Comparison of ENCODE assay signal across 14 mouse cellular contexts in the genomic region with DNA sequence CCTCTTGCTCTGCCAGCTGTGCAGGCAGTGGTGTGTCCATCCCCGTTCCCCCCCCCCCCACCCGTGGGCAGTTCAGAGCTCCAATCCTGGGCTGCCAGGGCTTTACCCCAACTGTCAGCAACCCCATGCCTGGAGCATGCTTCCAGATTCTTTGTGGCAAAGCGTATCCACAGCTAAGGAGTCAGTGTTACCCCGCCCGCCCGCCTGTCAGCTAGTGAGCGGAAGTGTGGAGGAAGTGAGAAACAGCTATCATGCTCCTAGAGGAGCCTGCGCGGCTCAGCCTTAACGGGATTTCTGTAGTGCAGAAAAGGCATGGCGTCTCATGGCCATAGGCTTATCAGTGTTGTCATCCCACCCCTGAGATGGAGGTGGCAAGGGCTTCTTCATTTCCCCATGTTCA. TPM values are rescaled to one million over a fixed set of nuclear protein-coding genes. Genes with fewer than 3 reads are reported as not detected.
DNase-seq lines count a peak whose midpoint lies in the region; ATAC-seq lines count a peak whose summit lies in the region.
"Had no signal": no experiment of that assay in that cellular context is flagged by ENCODE, and none has a peak within 500 bp of the region (broad histone marks: within the 10 kb centered on the region; RNA-seq: fewer than 3 reads in every experiment).

No protein-coding gene starts in this region.

- H3K9ac ChIP-seq in heart, embryonic 16.5 days (ENCODE audit: low read length), result no peak overlapping the region
- H3K9ac ChIP-seq in heart, embryonic 12.5 days, result no peak overlapping the region
- no peak overlapping the region for H3K9ac ChIP-seq in liver, embryonic 11.5 days (ENCODE audit: low read depth, low read length)
- H3K9ac ChIP-seq in liver, embryonic 12.5 days, result no peak overlapping the region
- H3K9ac ChIP-seq: lung, embryonic 14.5 days; midbrain, embryonic 13.5 days; neural tube, embryonic 13.5 days had no signal

- DNase-seq in liver, embryonic 11.5 days (ENCODE audit: low spot score), result no peak
- DNase-seq in right cerebral cortex, postnatal 36 days (ENCODE audit: low spot score in 2 of 2), result peak; percentile 74 to 82
- DNase-seq in Muller cell, postnatal 12 days (ENCODE audit: inconsistent ontology term), result no peak
- no peak for DNase-seq in retina, postnatal 1 day
- DNase-seq: adrenal gland, postnatal 14 days; cerebellum, adult 11-12 months; lung, embryonic 14.5 days had no signal

- H3K4me2 ChIP-seq in heart, embryonic 16.5 days (ENCODE audit: low read depth, low read length), result no peak overlapping the region
- H3K4me2 ChIP-seq in heart, embryonic 12.5 days, result no peak overlapping the region
- H3K4me2 ChIP-seq in liver, embryonic 11.5 days, result peak overlapping the region; percentile 15; the same call in 1 of the 2 replicates
- H3K4me2 ChIP-seq in liver, embryonic 12.5 days, result no peak overlapping the region
- H3K4me2 ChIP-seq: lung, embryonic 14.5 days; midbrain, embryonic 13.5 days; neural tube, embryonic 13.5 days had no signal

- H3K9me3 ChIP-seq in heart, embryonic 16.5 days (replicated peaks; ENCODE audit: control insufficient read depth, low read length), result no peaks in the 10 kb centered on the region
- H3K9me3 ChIP-seq in heart, embryonic 12.5 days (replicated peaks), result no peaks in the 10 kb centered on the region
- no peaks in the 10 kb centered on the region for H3K9me3 ChIP-seq in liver, embryonic 11.5 days (ENCODE audit: control insufficient read depth, low read length)
- no peaks in the 10 kb centered on the region for H3K9me3 ChIP-seq in liver, embryonic 12.5 days (replicated peaks)
- H3K9me3 ChIP-seq: heart, embryonic 10.5 days; midbrain, embryonic 13.5 days; neural tube, embryonic 13.5 days had no signal

- H3K4me3 ChIP-seq in heart, embryonic 16.5 days (ENCODE audit: low read length), result no peak overlapping the region
- H3K4me3 ChIP-seq in heart, embryonic 12.5 days, result no peak overlapping the region
- no peak overlapping the region for H3K4me3 ChIP-seq in liver, embryonic 11.5 days (ENCODE audit: low read depth, low read length)
- H3K4me3 ChIP-seq in liver, embryonic 12.5 days, result no peak overlapping the region
- H3K4me3 ChIP-seq: heart, embryonic 10.5 days; midbrain, embryonic 13.5 days; neural tube, embryonic 13.5 days had no signal

- H3K36me3 ChIP-seq in heart, embryonic 16.5 days (ENCODE audit: control insufficient read depth, insufficient read depth), result peaks cover 29% of the 10 kb centered on the region
- H3K36me3 ChIP-seq in heart, embryonic 12.5 days, result peaks cover 73% of the 10 kb centered on the region
- peaks cover 28% of the 10 kb centered on the region for H3K36me3 ChIP-seq in liver, embryonic 11.5 days (ENCODE audit: control insufficient read depth, insufficient read depth, low read length)
- peaks cover 67% of the 10 kb centered on the region for H3K36me3 ChIP-seq in liver, embryonic 12.5 days

- no peaks in the 10 kb centered on the region for H3K27me3 ChIP-seq in heart, embryonic 16.5 days (ENCODE audit: control insufficient read depth, insufficient read depth, low read length)
- H3K27me3 ChIP-seq in heart, embryonic 12.5 days (replicated peaks), result no peaks in the 10 kb centered on the region
- no peaks in the 10 kb centered on the region for H3K27me3 ChIP-seq in liver, embryonic 11.5 days (replicated peaks; ENCODE audit: control insufficient read depth, insufficient read depth, low read length)
- no peaks in the 10 kb centered on the region for H3K27me3 ChIP-seq in liver, embryonic 12.5 days (replicated peaks)
- H3K27me3 ChIP-seq: midbrain, embryonic 13.5 days; neural tube, embryonic 13.5 days had no signal

- 57% methylated on average over 11 of the region's 11 CpGs for WGBS in heart, embryonic 16.5 days
- WGBS in heart, embryonic 12.5 days, result 53% methylated on average over 11 of the region's 11 CpGs
- WGBS in liver, embryonic 11.5 days, result 53% methylated on average over 11 of the region's 11 CpGs
- WGBS in liver, embryonic 12.5 days (ENCODE audit: insufficient replicate concordance), result 35% methylated on average over 11 of the region's 11 CpGs

- no peak overlapping the region for H3K27ac ChIP-seq in heart, embryonic 16.5 days (ENCODE audit: low read length)
- no peak overlapping the region for H3K27ac ChIP-seq in heart, embryonic 12.5 days (ENCODE audit: poor library complexity, severe bottlenecking)
- H3K27ac ChIP-seq in liver, embryonic 11.5 days (ENCODE audit: low read depth, low read length), result no peak overlapping the region
- H3K27ac ChIP-seq in liver, embryonic 12.5 days, result no peak overlapping the region
- H3K27ac ChIP-seq: heart, embryonic 10.5 days; midbrain, embryonic 13.5 days; neural tube, embryonic 13.5 days had no signal

- ATAC-seq in heart, embryonic 16.5 days (replicated peaks; ENCODE audit: extremely low read depth, insufficient read depth, low FRiP score), result peak; percentile 52
- no peak for ATAC-seq in heart, embryonic 12.5 days (ENCODE audit: insufficient number of reproducible peaks, low FRiP score)
- no peak for ATAC-seq in liver, embryonic 11.5 days (replicated peaks; ENCODE audit: low FRiP score)
- no peak for ATAC-seq in liver, embryonic 12.5 days
- ATAC-seq in hematopoietic stem cell, adult 5-6 weeks (replicated peaks in 1 of 2; ENCODE audit: insufficient read depth in 1 of 2, low FRiP score in 2 of 2, low TSS enrichment in 1 of 2, low read depth in 1 of 2, poor library complexity in 2 of 2, severe bottlenecking in 2 of 2), result peak; percentile 59 to 71
- ATAC-seq: midbrain, embryonic 13.5 days had no signal

- H3K4me1 ChIP-seq in heart, embryonic 16.5 days (ENCODE audit: control insufficient read depth, insufficient read depth, low read length), result 0 out of 2 replicates have a peak, but pooled peaks cover 2% of the 10 kb centered on the region
- peaks cover 38% of the 10 kb centered on the region for H3K4me1 ChIP-seq in heart, embryonic 12.5 days (replicated peaks)
- H3K4me1 ChIP-seq in liver, embryonic 11.5 days (replicated peaks; ENCODE audit: control insufficient read depth, insufficient read depth, low read length), result peaks cover 9% of the 10 kb centered on the region
- H3K4me1 ChIP-seq in liver, embryonic 12.5 days, result peaks cover 23% of the 10 kb centered on the region

RNA-seq across cellular contexts. Expression of gene Arhgap23, which starts 21.2 kb away (rescaled TPM):
- polyA plus RNA-seq in heart, embryonic 16.5 days (2015; fragmentation: Nextera tagmentation; extraction: Ambion mirVana), result 5.5 and 6.1 TPM in 2 replicates
- polyA plus RNA-seq in heart, embryonic 12.5 days (2016; fragmentation: Nextera tagmentation; extraction: Ambion mirVana), result 12.4 and 12.5 TPM in 2 replicates
- polyA plus RNA-seq in liver, embryonic 11.5 days (2014; fragmentation: Nextera tagmentation; extraction: Ambion mirVana), result 9.3 and 10.9 TPM in 2 replicates
- 17.3 and 19.7 TPM in 2 replicates for polyA plus RNA-seq in liver, embryonic 12.5 days (2016; fragmentation: Nextera tagmentation; extraction: Ambion mirVana)
- 7.3 and 11.4 TPM in 2 replicates for total RNA-seq in hematopoietic stem cell, adult 5-6 weeks (2017)

RNA-seq across cellular contexts. Expression of gene Socs7, which starts 31.8 kb away (rescaled TPM):
- polyA plus RNA-seq in heart, embryonic 16.5 days (2015; fragmentation: Nextera tagmentation; extraction: Ambion mirVana), result 3.1 and 3.2 TPM in 2 replicates
- 5.4 and 6.0 TPM in 2 replicates for polyA plus RNA-seq in heart, embryonic 12.5 days (2016; fragmentation: Nextera tagmentation; extraction: Ambion mirVana)
- 2.2 and 2.4 TPM in 2 replicates for polyA plus RNA-seq in liver, embryonic 11.5 days (2014; fragmentation: Nextera tagmentation; extraction: Ambion mirVana)
- polyA plus RNA-seq in liver, embryonic 12.5 days (2016; fragmentation: Nextera tagmentation; extraction: Ambion mirVana), result 1.9 and 2.1 TPM in 2 replicates
- total RNA-seq in hematopoietic stem cell, adult 5-6 weeks (2017), result 12.8 and 13.6 TPM in 2 replicates

RNA-seq across cellular contexts. Expression of gene Gpr179, which starts 42.3 kb away (rescaled TPM):
- polyA plus RNA-seq in heart, embryonic 16.5 days (2015; fragmentation: Nextera tagmentation; extraction: Ambion mirVana), result 0.09 and 0.12 TPM in 2 replicates
- polyA plus RNA-seq in heart, embryonic 12.5 days (2016; fragmentation: Nextera tagmentation; extraction: Ambion mirVana), result 0.06 and 0.08 TPM in 2 replicates
- 0.03 TPM in 2 replicates for polyA plus RNA-seq in liver, embryonic 11.5 days (2014; fragmentation: Nextera tagmentation; extraction: Ambion mirVana)
- polyA plus RNA-seq in liver, embryonic 12.5 days (2016; fragmentation: Nextera tagmentation; extraction: Ambion mirVana), result 0.02 TPM in 1 of 2 replicates, not detected in the other
- 0.10 and 0.31 TPM in 2 replicates for total RNA-seq in hematopoietic stem cell, adult 5-6 weeks (2017)

Comparison
In these comparisons a context has a peak if more than half of its experiments do, and no peak if none do; other contexts are left out.
1. ATAC-seq: peak in heart, embryonic 16.5 days (single experiment) and hematopoietic stem cell, adult 5-6 weeks (2 of 2); none in heart, embryonic 12.5 days (single experiment), liver, embryonic 11.5 days (single experiment) and liver, embryonic 12.5 days (single experiment).
2. DNase-seq: peak in right cerebral cortex, postnatal 36 days (2 of 2); none in liver, embryonic 11.5 days (single experiment), Muller cell, postnatal 12 days (single experiment) and retina, postnatal 1 day (single experiment).